In genomic region chr2:167014702-167015381, GRCm38 (mm10) we compare ENCODE assay signal across 8 mouse cellular contexts. TPM values are rescaled to one million over a fixed set of nuclear protein-coding genes. Genes with fewer than 3 reads are reported as not detected.
A peak's percentile ranks its signal among the peaks of the same experiment; 100 is the strongest.
DNase-seq lines count a peak whose midpoint lies in the region; ATAC-seq and TF ChIP-seq lines count a peak whose summit lies in the region.

Gene Ddx27 (plus strand): TSS chr2:167015193.

- H3K27me3 ChIP-seq in CH12.LX (replicated peaks): no peaks in the 10 kb centered on the region
- H3K27me3 ChIP-seq in forebrain, embryonic 11.5 days (ENCODE audit: control insufficient read depth, insufficient read depth, low read length): no peaks in the 10 kb centered on the region
- H3K27me3 ChIP-seq in heart, embryonic 16.5 days (ENCODE audit: control insufficient read depth, insufficient read depth, low read length): no peaks in the 10 kb centered on the region
- no peaks in the 10 kb centered on the region for H3K27me3 ChIP-seq in liver, embryonic 15.5 days
- H3K27me3 ChIP-seq in neural tube, embryonic 12.5 days (replicated peaks): no peaks in the 10 kb centered on the region

- no peaks in the 10 kb centered on the region for H3K9me3 ChIP-seq in CH12.LX (replicated peaks; ENCODE audit: low read length)
- H3K9me3 ChIP-seq in forebrain, embryonic 11.5 days (ENCODE audit: control insufficient read depth, low read length): no peaks in the 10 kb centered on the region
- no peaks in the 10 kb centered on the region for H3K9me3 ChIP-seq in heart, embryonic 16.5 days (replicated peaks; ENCODE audit: control insufficient read depth, low read length)
- no peaks in the 10 kb centered on the region for H3K9me3 ChIP-seq in liver, embryonic 15.5 days (replicated peaks)
- H3K9me3 ChIP-seq in neural tube, embryonic 12.5 days: no peaks in the 10 kb centered on the region

- H3K79me2 ChIP-seq in CH12.LX (replicated peaks; ENCODE audit: control insufficient read depth, extremely low read depth, insufficient read depth, poor library complexity, severe bottlenecking): peaks cover 28% of the 10 kb centered on the region

- dilution Hi-C loops in CH12.LX (cut with MboI; ENCODE audit: extremely low pct_ligation_motif_present, extremely low pct_unique_long_range_greater_than_20kb, low sequenced_read_pairs): no loop called here

- H3K4me3 ChIP-seq in CH12.LX (replicated peaks in 1 of 3; ENCODE audit: low read depth in 2 of 3, low read length in 2 of 3, poor library complexity in 1 of 3): peak within 1 kb of the TSS; percentile 69 to 99 (median 83)
- peak within 1 kb of the TSS; percentile 97 for H3K4me3 ChIP-seq in forebrain, embryonic 11.5 days (ENCODE audit: low read depth, low read length)
- peak within 1 kb of the TSS; percentile 98 for H3K4me3 ChIP-seq in heart, embryonic 16.5 days (ENCODE audit: low read length)
- peak within 1 kb of the TSS; percentile 79 for H3K4me3 ChIP-seq in liver, embryonic 15.5 days (replicated peaks)
- H3K4me3 ChIP-seq in neural tube, embryonic 12.5 days: peak within 1 kb of the TSS; percentile 80

- WGBS in forebrain, embryonic 11.5 days: 2% methylated on average over 37 of the region's 37 CpGs
- 3% methylated on average over 37 of the region's 37 CpGs for WGBS in heart, embryonic 16.5 days
- 2% methylated on average over 37 of the region's 37 CpGs for WGBS in liver, embryonic 15.5 days (ENCODE audit: insufficient replicate concordance)
- 2% methylated on average over 37 of the region's 37 CpGs for WGBS in neural tube, embryonic 12.5 days

- TF ChIP-seq EP300 in CH12.LX (IDR thresholded peaks at IDR 0.05; ENCODE audit: low read length): no peak

- in situ Hi-C loops in CH12.LX (cut with MboI; ENCODE audit: low pct_ligation_motif_present, low pct_unique_long_range_greater_than_20kb, low sequenced_read_pairs): no loop called here

- TF ChIP-seq CTCF in CH12.LX (conservative IDR thresholded peaks at IDR 0.05 in 1 of 2, IDR thresholded peaks at IDR 0.05 in 1 of 2; ENCODE audit: low read depth in 2 of 2, low read length in 2 of 2): 0 out of 4 replicates have a peak, but pooled peaks of 1 of the 2 experiments have one; percentile 26

- TF ChIP-seq POLR2A in CH12.LX (IDR thresholded peaks at IDR 0.05; ENCODE audit: low read depth, low read length): peak; percentile 92

- peak; percentile 89 for DNase-seq in CH12.LX (ENCODE audit: extremely low read depth)
- peak; percentile 92 for DNase-seq in c-Kit-positive CD71-positive TER-119-negative erythroid progenitor cells, embryonic 14.5 days (ENCODE audit: low read depth)
- DNase-seq in forebrain, embryonic 11.5 days (ENCODE audit: low spot score): peak; percentile 95
- DNase-seq in kidney, postnatal 36 days: peak; percentile 94 to 97
- DNase-seq in telencephalon, adult 2 months (ENCODE audit: low read depth, low spot score): peak; percentile 85

- H3K36me3 ChIP-seq in CH12.LX (replicated peaks in 1 of 2; ENCODE audit: control insufficient read depth in 1 of 2, insufficient read depth in 1 of 2, low read length in 1 of 2): peaks cover 22 to 31% of the 10 kb centered on the region in 2 experiments
- peaks cover 5% of the 10 kb centered on the region; the same call in 1 of the 2 replicates for H3K36me3 ChIP-seq in forebrain, embryonic 11.5 days (ENCODE audit: control insufficient read depth, insufficient read depth, low read length)
- H3K36me3 ChIP-seq in heart, embryonic 16.5 days (ENCODE audit: control insufficient read depth, insufficient read depth): peaks cover 10% of the 10 kb centered on the region
- H3K36me3 ChIP-seq in liver, embryonic 15.5 days (replicated peaks): peaks cover 29% of the 10 kb centered on the region
- H3K36me3 ChIP-seq in neural tube, embryonic 12.5 days: peaks cover 19% of the 10 kb centered on the region

- peak; percentile 91 for ATAC-seq in forebrain, embryonic 11.5 days (replicated peaks; ENCODE audit: low FRiP score)
- ATAC-seq in heart, embryonic 16.5 days (replicated peaks; ENCODE audit: extremely low read depth, insufficient read depth, low FRiP score): peak; percentile 84
- peak; percentile 86 for ATAC-seq in liver, embryonic 15.5 days (ENCODE audit: insufficient read depth)
- ATAC-seq in neural tube, embryonic 12.5 days (ENCODE audit: low FRiP score, low read depth): peak; percentile 86

- peaks cover 9 to 18% of the 10 kb centered on the region in 2 experiments for H3K4me1 ChIP-seq in CH12.LX (ENCODE audit: control insufficient read depth in 1 of 2, insufficient read depth in 2 of 2)
- peaks cover 11% of the 10 kb centered on the region; the same call in 1 of the 2 replicates for H3K4me1 ChIP-seq in forebrain, embryonic 11.5 days (replicated peaks; ENCODE audit: control insufficient read depth, insufficient read depth, low read length)
- H3K4me1 ChIP-seq in heart, embryonic 16.5 days (ENCODE audit: control insufficient read depth, insufficient read depth, low read length): peaks cover 14% of the 10 kb centered on the region
- peaks cover 28% of the 10 kb centered on the region for H3K4me1 ChIP-seq in liver, embryonic 15.5 days (replicated peaks)
- peaks cover 20% of the 10 kb centered on the region for H3K4me1 ChIP-seq in neural tube, embryonic 12.5 days

- peak within 1 kb of the TSS; percentile 73 for H3K9ac ChIP-seq in CH12.LX (ENCODE audit: insufficient read depth, low read depth)
- H3K9ac ChIP-seq in forebrain, embryonic 11.5 days (ENCODE audit: low read length): peak within 1 kb of the TSS; percentile 83
- H3K9ac ChIP-seq in heart, embryonic 16.5 days (ENCODE audit: low read length): peak within 1 kb of the TSS; percentile 91
- peak within 1 kb of the TSS; percentile 77 for H3K9ac ChIP-seq in liver, embryonic 15.5 days
- peak within 1 kb of the TSS; percentile 73 for H3K9ac ChIP-seq in neural tube, embryonic 12.5 days

- H3K4me2 ChIP-seq in CH12.LX (ENCODE audit: insufficient read depth, low read depth, poor library complexity, severe bottlenecking): peak within 1 kb of the TSS; percentile 99
- peak within 1 kb of the TSS; percentile 96 for H3K4me2 ChIP-seq in forebrain, embryonic 11.5 days (ENCODE audit: low read depth, low read length, severe bottlenecking)
- H3K4me2 ChIP-seq in heart, embryonic 16.5 days (ENCODE audit: low read depth, low read length): peak within 1 kb of the TSS; percentile 96
- peak within 1 kb of the TSS; percentile 88 for H3K4me2 ChIP-seq in liver, embryonic 15.5 days
- peak within 1 kb of the TSS; percentile 99 for H3K4me2 ChIP-seq in neural tube, embryonic 12.5 days (replicated peaks)

- TF ChIP-seq RAD21 in CH12.LX (IDR thresholded peaks at IDR 0.05; ENCODE audit: low read depth, low read length): no peak

- no peak within 1 kb of the TSS for H3K27ac ChIP-seq in CH12.LX (ENCODE audit: insufficient read depth, low read depth)
- peak within 1 kb of the TSS; percentile 62 for H3K27ac ChIP-seq in forebrain, embryonic 11.5 days (ENCODE audit: low read depth, low read length)
- H3K27ac ChIP-seq in heart, embryonic 16.5 days (ENCODE audit: low read length): peak within 1 kb of the TSS; percentile 84
- peak within 1 kb of the TSS; percentile 89 for H3K27ac ChIP-seq in liver, embryonic 15.5 days (replicated peaks)
- H3K27ac ChIP-seq in neural tube, embryonic 12.5 days: peak within 1 kb of the TSS; percentile 20; the same call in 1 of the 2 replicates

TF ChIP-seq in CH12.LX, 34 proteins besides CTCF, POLR2A, EP300 and RAD21:
- TF ChIP-seq E2F4 (IDR thresholded peaks at IDR 0.05; ENCODE audit: insufficient replicate concordance, low read depth, low read length) (0 out of 2 replicates have a peak, but pooled peaks have one; percentile 14), MXI1 (IDR thresholded peaks at IDR 0.05; ENCODE audit: low read depth, low read length) (peak; percentile 98), TBP (conservative IDR thresholded peaks at IDR 0.05; ENCODE audit: low read depth, low read length) (peak; percentile 52; the same call in 1 of the 2 replicates), IRF4 (IDR thresholded peaks at IDR 0.05; ENCODE audit: low read depth, low read length) (peak; percentile 47; the same call in 1 of the 2 replicates), ELF1 (IDR thresholded peaks at IDR 0.05; ENCODE audit: low read depth, low read length) (peak; percentile 96), NRF1 (IDR thresholded peaks at IDR 0.05; ENCODE audit: low read depth, low read length) (peak; percentile 89), MYC (IDR thresholded peaks at IDR 0.05; ENCODE audit: low read depth, low read length) (peak; percentile 80), SIN3A (IDR thresholded peaks at IDR 0.05; ENCODE audit: low read length) (peak; percentile 75), HCFC1 (IDR thresholded peaks at IDR 0.05; ENCODE audit: low read depth, low read length) (peak; percentile 92), PAX5 (IDR thresholded peaks at IDR 0.05; ENCODE audit: low read length) (no peak), NELFE (IDR thresholded peaks at IDR 0.05; ENCODE audit: low read depth, low read length) (peak; percentile 79), ZMIZ1 (IDR thresholded peaks at IDR 0.05; ENCODE audit: low read depth, low read length) (peak; percentile 71; the same call in 1 of the 2 replicates), JUN (IDR thresholded peaks at IDR 0.05; ENCODE audit: insufficient read depth, low read depth, low read length) (no peak), ETS1 (conservative IDR thresholded peaks at IDR 0.05; ENCODE audit: low read depth, low read length) (no peak), POLR2AphosphoS2 (IDR thresholded peaks at IDR 0.05; ENCODE audit: low read depth, low read length) (peak; percentile 65; the same call in 1 of the 2 replicates), MAZ (IDR thresholded peaks at IDR 0.05; ENCODE audit: low read depth, low read length) (no peak), TCF12 (IDR thresholded peaks at IDR 0.05; ENCODE audit: low read depth, low read length) (peak; percentile 71), KAT2A (IDR thresholded peaks at IDR 0.05; ENCODE audit: insufficient replicate concordance, low read length) (peak; percentile 83; the same call in 1 of the 2 replicates), MAX (IDR thresholded peaks at IDR 0.05; ENCODE audit: low read length) (peak; percentile 91), ZNF384 (IDR thresholded peaks at IDR 0.05; ENCODE audit: low read depth, low read length) (no peak), UBTF (IDR thresholded peaks at IDR 0.05; ENCODE audit: low read depth, low read length) (no peak)

RNA-seq across cellular contexts. Expression of gene Ddx27, which starts in this region (rescaled TPM):
- 157 and 186 TPM in 2 replicates for total RNA-seq in CH12.LX (2012; rRNA removed)
- 137 and 139 TPM in 2 replicates for total RNA-seq in CH12.LX (2014; rRNA removed)
- 224 and 228 TPM in 2 replicates for polyA plus RNA-seq in CH12.LX (2012; ENCODE audit: insufficient read length, low read depth)
- 56.8 and 60.3 TPM in 2 replicates for polyA plus RNA-seq in forebrain, embryonic 11.5 days (2014; fragmentation: Nextera tagmentation; extraction: Ambion mirVana)
- polyA plus RNA-seq in heart, embryonic 16.5 days (2015; fragmentation: Nextera tagmentation; extraction: Ambion mirVana): 30.2 and 33.0 TPM in 2 replicates
- 35.7 and 37.6 TPM in 2 replicates for polyA plus RNA-seq in liver, embryonic 15.5 days (2015; fragmentation: Nextera tagmentation; extraction: Ambion mirVana)
- 43.8 and 44.5 TPM in 2 replicates for polyA plus RNA-seq in neural tube, embryonic 12.5 days (2016; fragmentation: Nextera tagmentation; extraction: Ambion mirVana)
